Mouse (Mus musculus): ENCODE data around the gene Pced1a. TPM values are rescaled to one million over a fixed set of nuclear protein-coding genes. Genes with fewer than 3 reads are reported as not detected.

Pced1a gene
- total and polyA plus RNA-seq, 3 experiments: 11.6 to 17.1 (median 15.3) TPM

DNA sequence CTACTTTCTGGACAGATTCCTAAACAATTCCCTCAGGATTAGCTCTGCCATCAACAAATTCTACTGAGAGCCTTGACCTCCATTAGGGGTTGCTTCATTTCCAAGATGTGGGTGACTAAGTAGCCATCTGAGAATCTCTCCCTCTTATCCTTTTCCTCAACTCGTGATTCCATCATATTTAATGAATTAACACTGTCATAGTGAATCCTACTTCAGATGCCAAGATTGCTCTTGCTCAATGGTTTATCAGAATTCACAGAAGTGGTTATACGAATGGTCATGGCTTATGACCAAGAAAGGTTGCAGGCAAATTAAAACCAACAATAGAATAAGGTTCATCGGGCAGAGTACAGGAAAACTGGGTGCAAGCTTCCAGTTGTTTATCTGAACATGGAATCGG, 22.6 kb downstream of the Pced1a start:
- H3K9me3 ChIP-seq (replicated peaks; ENCODE audit: low read length): no peaks in the 10 kb centered on the region

DNA sequence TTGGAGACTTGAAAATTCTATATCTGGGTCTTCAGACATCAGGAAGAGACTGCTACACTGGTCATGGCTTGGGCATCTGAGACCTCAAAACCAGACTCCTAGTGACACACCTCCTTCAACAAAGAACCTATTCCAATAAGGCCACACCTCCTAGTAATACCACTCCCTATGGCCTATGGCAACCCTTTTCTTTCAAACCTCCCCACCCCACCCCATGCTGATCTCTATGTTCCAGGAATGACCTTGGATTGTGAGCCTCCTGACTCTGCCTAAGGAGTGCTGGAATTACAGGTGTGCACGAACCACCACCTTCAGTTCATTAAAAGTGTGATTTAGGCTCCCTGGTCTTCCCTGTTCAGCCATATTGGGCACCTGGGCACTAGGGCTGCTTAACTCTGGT, 24.5 kb downstream of the Pced1a start:
- Histone ChIP-seq H3K36me3 (replicated peaks in 1 of 2; ENCODE audit: control insufficient read depth in 1 of 2, insufficient read depth in 1 of 2, low read length in 1 of 2) (no peaks in the 10 kb centered on the region), H3K4me3 (replicated peaks in 1 of 3; ENCODE audit: low read depth in 2 of 3, low read length in 2 of 3, poor library complexity in 1 of 3) (no peak overlapping the region), H3K27me3 (replicated peaks) (no peaks in the 10 kb centered on the region), H3K9me3 (replicated peaks; ENCODE audit: low read length) (no peaks in the 10 kb centered on the region), H3K79me2 (replicated peaks; ENCODE audit: control insufficient read depth, extremely low read depth, insufficient read depth, poor library complexity, severe bottlenecking) (no peaks in the 10 kb centered on the region), H3K4me2 (ENCODE audit: insufficient read depth, low read depth, poor library complexity, severe bottlenecking) (no peak overlapping the region), H3K4me1 (ENCODE audit: control insufficient read depth in 1 of 2, insufficient read depth in 2 of 2) (no peaks in the 10 kb centered on the region), H3K27ac (ENCODE audit: insufficient read depth, low read depth) (no peak overlapping the region), H3K9ac (ENCODE audit: insufficient read depth, low read depth) (no peak overlapping the region)
- in situ Hi-C loops (cut with MboI; ENCODE audit: low pct_ligation_motif_present, low pct_unique_long_range_greater_than_20kb, low sequenced_read_pairs): no loop called here
- TF ChIP-seq GABPA (IDR thresholded peaks at IDR 0.05; ENCODE audit: insufficient replicate concordance, low read depth, low read length) (no peak), ETS1 (conservative IDR thresholded peaks at IDR 0.05; ENCODE audit: low read depth, low read length) (no peak), ZC3H11A (IDR thresholded peaks at IDR 0.05; ENCODE audit: low read depth, low read length) (no peak)
- dilution Hi-C loops (cut with MboI; ENCODE audit: extremely low pct_ligation_motif_present, extremely low pct_unique_long_range_greater_than_20kb, low sequenced_read_pairs): no loop called here
- no peak for DNase-seq (ENCODE audit: extremely low read depth)

More for the DNA sequence above, 22.6 kb downstream of the Pced1a start:
- no peak overlapping the region for H3K4me3 ChIP-seq (replicated peaks in 1 of 3; ENCODE audit: low read depth in 2 of 3, low read length in 2 of 3, poor library complexity in 1 of 3)
- no peak for DNase-seq (ENCODE audit: extremely low read depth)
- no peak overlapping the region for H3K9ac ChIP-seq (ENCODE audit: insufficient read depth, low read depth)
- TF ChIP-seq JUN (IDR thresholded peaks at IDR 0.05; ENCODE audit: insufficient read depth, low read depth, low read length) (no peak), NRF1 (IDR thresholded peaks at IDR 0.05; ENCODE audit: low read depth, low read length) (no peak), PAX5 (IDR thresholded peaks at IDR 0.05; ENCODE audit: low read length) (no peak), CTCF (conservative IDR thresholded peaks at IDR 0.05 in 1 of 2, IDR thresholded peaks at IDR 0.05 in 1 of 2; ENCODE audit: low read depth in 2 of 2, low read length in 2 of 2) (no peak), JUND (conservative IDR thresholded peaks at IDR 0.05; ENCODE audit: low read depth, low read length) (no peak), USF1 (IDR thresholded peaks at IDR 0.05; ENCODE audit: low read depth, low read length) (no peak), RCOR1 (conservative IDR thresholded peaks at IDR 0.05; ENCODE audit: low read depth, low read length) (no peak), CHD2 (IDR thresholded peaks at IDR 0.05; ENCODE audit: low read length) (no peak), HCFC1 (IDR thresholded peaks at IDR 0.05; ENCODE audit: low read depth, low read length) (no peak), RAD21 (IDR thresholded peaks at IDR 0.05; ENCODE audit: low read depth, low read length) (no peak), POLR2A (IDR thresholded peaks at IDR 0.05; ENCODE audit: low read depth, low read length) (no peak), MYC (IDR thresholded peaks at IDR 0.05; ENCODE audit: low read depth, low read length) (no peak), KAT2A (IDR thresholded peaks at IDR 0.05; ENCODE audit: insufficient replicate concordance, low read length) (no peak), TCF12 (IDR thresholded peaks at IDR 0.05; ENCODE audit: low read depth, low read length) (no peak), ZKSCAN1 (IDR thresholded peaks at IDR 0.05; ENCODE audit: borderline replicate concordance, low read depth, low read length) (no peak), USF2 (conservative IDR thresholded peaks at IDR 0.05; ENCODE audit: low read depth, low read length) (no peak), MEF2A (IDR thresholded peaks at IDR 0.05; ENCODE audit: borderline replicate concordance, low read depth, low read length) (no peak)
- no peak overlapping the region for H3K4me2 ChIP-seq (ENCODE audit: insufficient read depth, low read depth, poor library complexity, severe bottlenecking)
- no peaks in the 10 kb centered on the region for H3K79me2 ChIP-seq (replicated peaks; ENCODE audit: control insufficient read depth, extremely low read depth, insufficient read depth, poor library complexity, severe bottlenecking)
- no peaks in the 10 kb centered on the region for H3K27me3 ChIP-seq (replicated peaks)
- H3K4me1 ChIP-seq (ENCODE audit: control insufficient read depth in 1 of 2, insufficient read depth in 2 of 2): no peaks in the 10 kb centered on the region
- dilution Hi-C loops (cut with MboI; ENCODE audit: extremely low pct_ligation_motif_present, extremely low pct_unique_long_range_greater_than_20kb, low sequenced_read_pairs): no loop called here
- in situ Hi-C loops (cut with MboI; ENCODE audit: low pct_ligation_motif_present, low pct_unique_long_range_greater_than_20kb, low sequenced_read_pairs): no loop called here
- H3K27ac ChIP-seq (ENCODE audit: insufficient read depth, low read depth): no peak overlapping the region
- H3K36me3 ChIP-seq (replicated peaks in 1 of 2; ENCODE audit: control insufficient read depth in 1 of 2, insufficient read depth in 1 of 2, low read length in 1 of 2): no peaks in the 10 kb centered on the region
